Comparison of ENCODE assay signal across 8 mouse cellular contexts in genomic region chr17:24722220-24722924, GRCm38 (mm10). TPM values are rescaled to one million over a fixed set of nuclear protein-coding genes. Genes with fewer than 3 reads are reported as not detected.
DNase-seq lines count a peak whose midpoint lies in the region; ATAC-seq and TF ChIP-seq lines count a peak whose summit lies in the region.

No protein-coding gene starts in this region.

- WGBS in forebrain, embryonic 11.5 days = 41% methylated on average over 13 of the region's 13 CpGs
- WGBS in liver, adult 2 months = 17% methylated on average over 13 of the region's 13 CpGs
- 38% methylated on average over 13 of the region's 13 CpGs for WGBS in stomach, postnatal 0 days

- peak; percentile 43 for DNase-seq in testis, postnatal 10 days (ENCODE audit: low spot score)
- no peak for DNase-seq in testis, postnatal 14 days (ENCODE audit: low spot score)
- DNase-seq in forebrain, embryonic 11.5 days (ENCODE audit: low spot score) = peak; percentile 55
- peak; percentile 59 for DNase-seq in liver, adult 2 months (ENCODE audit: extremely low read depth, low read depth, low spot score)
- no peak for DNase-seq in stomach, postnatal 0 days (ENCODE audit: low spot score)
- no peak for DNase-seq in cerebellum, adult 9-11 months
- DNase-seq in frontal cortex, postnatal 36 days (ENCODE audit: low spot score in 2 of 2) = no peak

- peaks cover 3% of the 10 kb centered on the region for H3K36me3 ChIP-seq in forebrain, embryonic 11.5 days (ENCODE audit: control insufficient read depth, insufficient read depth, low read length)
- H3K36me3 ChIP-seq in liver, adult 2 months (ENCODE audit: control insufficient read depth, insufficient read depth, low read length) = peaks cover 12% of the 10 kb centered on the region
- peaks cover 10% of the 10 kb centered on the region for H3K36me3 ChIP-seq in stomach, postnatal 0 days (ENCODE audit: control insufficient read depth, insufficient read depth, low read length)

- no peaks in the 10 kb centered on the region for H3K9me3 ChIP-seq in forebrain, embryonic 11.5 days (ENCODE audit: control insufficient read depth, low read length)
- H3K9me3 ChIP-seq in stomach, postnatal 0 days (ENCODE audit: control insufficient read depth, low read length) = no peaks in the 10 kb centered on the region

- peak overlapping the region; percentile 18; the same call in 1 of the 2 replicates for H3K4me2 ChIP-seq in forebrain, embryonic 11.5 days (ENCODE audit: low read depth, low read length, severe bottlenecking)
- H3K4me2 ChIP-seq in stomach, postnatal 0 days (replicated peaks; ENCODE audit: low read depth) = peak overlapping the region; percentile 25

- no peak for TF ChIP-seq CTCF in liver, adult 2 months (IDR thresholded peaks at IDR 0.05; ENCODE audit: low read depth, low read length)
- TF ChIP-seq CTCF in stomach, postnatal 0 days (IDR thresholded peaks at IDR 0.05; ENCODE audit: low read depth) = no peak

- no peak for TF ChIP-seq EP300 in stomach, postnatal 0 days (optimal IDR thresholded peaks at IDR 0.05)

- no peak for ATAC-seq in forebrain, embryonic 11.5 days (replicated peaks; ENCODE audit: low FRiP score)
- no peak for ATAC-seq in stomach, postnatal 0 days (ENCODE audit: low FRiP score, low TSS enrichment)
- no peak for ATAC-seq in CD4-positive, CD25-positive, alpha-beta regulatory T cell, adult 4 months

- H3K79me2 ChIP-seq in liver, adult 2 months (ENCODE audit: control insufficient read depth, insufficient read depth, low read length) = peaks cover 8% of the 10 kb centered on the region; the same call in 1 of the 2 replicates

- peaks cover 13% of the 10 kb centered on the region for H3K4me1 ChIP-seq in forebrain, embryonic 11.5 days (replicated peaks; ENCODE audit: control insufficient read depth, insufficient read depth, low read length)
- H3K4me1 ChIP-seq in liver, adult 2 months (ENCODE audit: control insufficient read depth, insufficient read depth, low read length) = peaks cover 21% of the 10 kb centered on the region
- H3K4me1 ChIP-seq in stomach, postnatal 0 days (replicated peaks; ENCODE audit: control insufficient read depth, insufficient read depth) = 0 out of 2 replicates have a peak, but pooled peaks cover 2% of the 10 kb centered on the region

- H3K9ac ChIP-seq in forebrain, embryonic 11.5 days (ENCODE audit: low read length) = peak overlapping the region; percentile 1; the same call in 1 of the 2 replicates
- peak overlapping the region; percentile 28 for H3K9ac ChIP-seq in liver, adult 2 months (ENCODE audit: low read depth, low read length)
- H3K9ac ChIP-seq in stomach, postnatal 0 days (ENCODE audit: low read length) = 0 out of 2 replicates have a peak overlapping the region, but pooled peaks have one; percentile 4

- 0 out of 2 replicates have a peak overlapping the region, but pooled peaks have one; percentile 61 for H3K4me3 ChIP-seq in forebrain, embryonic 11.5 days (ENCODE audit: low read depth, low read length)
- H3K4me3 ChIP-seq in liver, adult 2 months (ENCODE audit: insufficient read depth, low read depth, low read length) = peak overlapping the region; percentile 2; the same call in 1 of the 2 replicates
- no peak overlapping the region for H3K4me3 ChIP-seq in stomach, postnatal 0 days (ENCODE audit: low read depth, low read length)

- no peaks in the 10 kb centered on the region for H3K27me3 ChIP-seq in forebrain, embryonic 11.5 days (ENCODE audit: control insufficient read depth, insufficient read depth, low read length)
- H3K27me3 ChIP-seq in liver, adult 2 months (ENCODE audit: control insufficient read depth, insufficient read depth, low read length) = no peaks in the 10 kb centered on the region
- no peaks in the 10 kb centered on the region for H3K27me3 ChIP-seq in stomach, postnatal 0 days (ENCODE audit: control insufficient read depth, insufficient read depth, low read length)

- no peak overlapping the region for H3K27ac ChIP-seq in forebrain, embryonic 11.5 days (ENCODE audit: low read depth, low read length)
- 0 out of 2 replicates have a peak overlapping the region, but pooled peaks have one; percentile 4 for H3K27ac ChIP-seq in liver, adult 2 months (replicated peaks; ENCODE audit: insufficient read depth, low read depth, low read length)
- no peak overlapping the region for H3K27ac ChIP-seq in stomach, postnatal 0 days (replicated peaks)

- no peak for TF ChIP-seq POLR2A in liver, adult 2 months (IDR thresholded peaks at IDR 0.05; ENCODE audit: extremely low read depth, insufficient read depth, low read length)

RNA-seq across cellular contexts. Expression of gene Ndufb10, which starts 1.9 kb away (rescaled TPM):
- polyA plus RNA-seq in forebrain, embryonic 11.5 days (2014; fragmentation: Nextera tagmentation; extraction: Ambion mirVana) = 189 and 195 TPM in 2 replicates
- 290 TPM in 2 replicates for total RNA-seq in liver, adult 2 months (2014; rRNA removed)
- 265 and 300 TPM in 2 replicates for polyA plus RNA-seq in liver, adult 2 months (2012; rRNA removed)
- 256 and 269 TPM in 2 replicates for polyA plus RNA-seq in stomach, postnatal 0 days (2015; fragmentation: Nextera tagmentation; extraction: Ambion mirVana)
- polyA plus RNA-seq in CD4-positive, CD25-positive, alpha-beta regulatory T cell, adult 4 months (2017; shearing (Covaris generic)) = 100 to 1,000 TPM; 227 to 245 TPM

RNA-seq across cellular contexts. Expression of gene Rps2, which starts 4.5 kb away (rescaled TPM):
- polyA plus RNA-seq in forebrain, embryonic 11.5 days (2014; fragmentation: Nextera tagmentation; extraction: Ambion mirVana) = 1,407 and 1,469 TPM in 2 replicates
- 802 and 1,081 TPM in 2 replicates for total RNA-seq in liver, adult 2 months (2014; rRNA removed)
- polyA plus RNA-seq in liver, adult 2 months (2012; rRNA removed) = 2,199 and 2,424 TPM in 2 replicates
- 1,081 and 1,135 TPM in 2 replicates for polyA plus RNA-seq in stomach, postnatal 0 days (2015; fragmentation: Nextera tagmentation; extraction: Ambion mirVana)
- 100 to 1,000 TPM; 608 to 780 TPM for polyA plus RNA-seq in CD4-positive, CD25-positive, alpha-beta regulatory T cell, adult 4 months (2017; shearing (Covaris generic))

RNA-seq across cellular contexts. Expression of gene Rnf151, which starts 4.5 kb away (rescaled TPM):
- 0.36 and 0.81 TPM in 2 replicates for polyA plus RNA-seq in forebrain, embryonic 11.5 days (2014; fragmentation: Nextera tagmentation; extraction: Ambion mirVana)
- total RNA-seq in liver, adult 2 months (2014; rRNA removed) = not detected in 2 replicates
- polyA plus RNA-seq in liver, adult 2 months (2012; rRNA removed) = 0.19 TPM in 1 of 2 replicates, not detected in the other
- polyA plus RNA-seq in stomach, postnatal 0 days (2015; fragmentation: Nextera tagmentation; extraction: Ambion mirVana) = 0.10 TPM in 1 of 2 replicates, not detected in the other
- polyA plus RNA-seq in CD4-positive, CD25-positive, alpha-beta regulatory T cell, adult 4 months (2017; shearing (Covaris generic)) = not detected

RNA-seq across cellular contexts. Expression of gene Rpl3l, which starts 5.2 kb away (rescaled TPM):
- not detected in 2 replicates for polyA plus RNA-seq in forebrain, embryonic 11.5 days (2014; fragmentation: Nextera tagmentation; extraction: Ambion mirVana)
- 0.46 TPM in 1 of 2 replicates, not detected in the other for total RNA-seq in liver, adult 2 months (2014; rRNA removed)
- not detected in 2 replicates for polyA plus RNA-seq in liver, adult 2 months (2012; rRNA removed)
- polyA plus RNA-seq in stomach, postnatal 0 days (2015; fragmentation: Nextera tagmentation; extraction: Ambion mirVana) = 0.23 and 0.28 TPM in 2 replicates
- not detected for polyA plus RNA-seq in CD4-positive, CD25-positive, alpha-beta regulatory T cell, adult 4 months (2017; shearing (Covaris generic))

RNA-seq across cellular contexts. Expression of gene Msrb1, which starts 14.1 kb away (rescaled TPM):
- polyA plus RNA-seq in forebrain, embryonic 11.5 days (2014; fragmentation: Nextera tagmentation; extraction: Ambion mirVana) = 21.3 and 21.6 TPM in 2 replicates
- 184 and 192 TPM in 2 replicates for total RNA-seq in liver, adult 2 months (2014; rRNA removed)
- polyA plus RNA-seq in liver, adult 2 months (2012; rRNA removed) = 447 and 506 TPM in 2 replicates
- polyA plus RNA-seq in stomach, postnatal 0 days (2015; fragmentation: Nextera tagmentation; extraction: Ambion mirVana) = 51.7 and 54.2 TPM in 2 replicates
- 10 to 100 TPM; 29.3 to 30.1 TPM for polyA plus RNA-seq in CD4-positive, CD25-positive, alpha-beta regulatory T cell, adult 4 months (2017; shearing (Covaris generic))

Comparison
In these comparisons a context has a peak if more than half of its experiments do, and no peak if none do; other contexts are left out.
1. DNase-seq: peak in testis, postnatal 10 days (single experiment), forebrain, embryonic 11.5 days (single experiment) and liver, adult 2 months (single experiment); none in testis, postnatal 14 days (single experiment), stomach, postnatal 0 days (single experiment), cerebellum, adult 9-11 months (single experiment) and frontal cortex, postnatal 36 days (0 of 2).
2. Peak in every context shown above with its lines, with median percentiles within 50 percentile points of each other: H3K9ac ChIP-seq.